Mouse (Mus musculus) embryonic facial prominence, embryonic 12.5 days (tissue): ENCODE data around the gene Ofd1. TPM values are rescaled to one million over a fixed set of nuclear protein-coding genes. Genes with fewer than 3 reads are reported as not detected.

ENCODE experiments used
- ATAC-seq: fragments of 200-750 bp; cut with Nextera tagmentation; 2 replicates; pipeline ENCODE4 v1.8.0; 2017; ENCODE audit not compliant: insufficient number of reproducible peaks, insufficient read depth, low FRiP score, low TSS enrichment
- H3K27ac ChIP-seq: fragments of 300-500 bp; sonication (generic); 2 replicates; pipeline ENCODE4 v1.5.1; 2016; ENCODE audit warnings: mild to moderate bottlenecking
- H3K27me3 ChIP-seq: fragments of 300-500 bp; sonication (generic); 2 replicates; pipeline ENCODE4 v1.6.1; 2016; ENCODE audit warnings: mild to moderate bottlenecking, moderate library complexity
- H3K36me3 ChIP-seq: fragments of 300-500 bp; sonication (generic); 2 replicates; pipeline ENCODE4 v1.6.1; 2016; ENCODE audit warnings: mild to moderate bottlenecking
- H3K4me1 ChIP-seq: fragments of 300-500 bp; sonication (generic); 2 replicates; pipeline ENCODE4 v1.6.1; 2016
- H3K4me2 ChIP-seq: fragments of 300-500 bp; sonication (generic); replicated peaks from 2 replicates; pipeline ENCODE4 v1.6.1; 2016; ENCODE audit warnings: mild to moderate bottlenecking, moderate library complexity
- H3K4me3 ChIP-seq: fragments of 300-500 bp; sonication (generic); 2 replicates; pipeline ENCODE4 v1.5.1; 2016; ENCODE audit warnings: mild to moderate bottlenecking
- H3K9ac ChIP-seq: fragments of 300-500 bp; sonication (generic); 2 replicates; pipeline ENCODE4 v1.6.1; 2016; ENCODE audit warnings: mild to moderate bottlenecking, moderate library complexity
- H3K9me3 ChIP-seq: fragments of 300-500 bp; sonication (generic); 2 replicates; pipeline ENCODE4 v1.6.1; 2016; ENCODE audit warnings: mild to moderate bottlenecking, moderate library complexity
- WGBS: fragments of 180-500 bp; shearing (Covaris S2); methylation state at CpG from one replicate; pipeline ENCODE4 v1.1.7; 2016; 5-methylcytosine and 5-hydroxymethylcytosine counted together
- polyA plus RNA-seq: library from polyadenylated mRNA; unstranded; fragments of >200 nt; fragmentation: Nextera tagmentation; extraction: Ambion mirVana; gene quantifications from 2 replicates; pipeline ENCODE4 v1.2.1, GENCODE M21; 2016

Gene Ofd1
- polyA plus RNA-seq, 1 experiment from 2014 or later, result 9.1 TPM

DNA sequence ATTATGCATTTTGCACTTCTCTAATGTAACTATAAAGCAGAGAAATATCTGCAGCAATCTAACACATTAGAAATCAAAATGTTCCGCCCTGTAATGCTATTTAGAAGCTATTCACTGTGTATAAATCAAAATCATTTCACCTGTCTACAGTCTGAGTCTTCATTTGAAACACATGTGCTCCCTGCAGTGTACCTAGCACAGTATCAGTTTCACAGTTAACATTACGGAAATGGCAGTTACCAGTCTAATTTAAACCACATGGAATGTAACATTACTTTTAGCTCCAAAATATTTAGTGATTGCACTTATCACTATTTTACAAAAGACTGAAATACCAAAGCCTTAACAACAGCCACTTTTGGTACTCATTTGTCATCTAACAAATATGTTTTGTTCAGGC is 5.7 kb downstream of the Ofd1 start:
- no peak overlapping the region for H3K27ac ChIP-seq
- H3K4me2 ChIP-seq, result no peak overlapping the region
- 40% methylated on average over 2 of the region's 2 CpGs for WGBS
- H3K36me3 ChIP-seq, result no peaks in the 10 kb centered on the region
- ATAC-seq, result no peak
- no peak overlapping the region for H3K9ac ChIP-seq
- H3K4me3 ChIP-seq, result no peak overlapping the region
- peaks cover 7% of the 10 kb centered on the region; the same call in 1 of the 2 replicates for H3K27me3 ChIP-seq
- no peaks in the 10 kb centered on the region for H3K9me3 ChIP-seq
- no peaks in the 10 kb centered on the region for H3K4me1 ChIP-seq

DNA sequence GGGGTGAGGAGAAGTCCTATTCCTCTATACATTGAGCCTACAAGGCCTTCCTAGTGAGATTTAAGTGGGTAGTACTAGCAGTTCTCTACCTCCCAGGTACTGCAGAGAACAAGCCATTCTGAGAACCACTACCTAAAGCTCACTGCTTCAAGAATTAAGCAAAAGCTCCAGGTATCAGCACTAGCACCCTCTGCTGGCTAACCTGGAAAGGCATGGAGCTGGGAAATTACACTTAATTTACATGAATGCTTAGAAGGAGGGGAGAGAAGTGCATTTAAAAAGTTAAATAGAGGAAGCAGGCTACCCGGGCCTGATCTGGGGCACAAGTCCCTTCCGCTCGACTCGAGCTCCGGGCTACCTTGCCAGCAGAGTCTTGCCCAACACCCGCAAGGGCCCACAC is 24.3 kb downstream of the Ofd1 start:
- WGBS, result 76% methylated on average over 5 of the region's 6 CpGs
- no peak for ATAC-seq
- Histone ChIP-seq H3K9me3 (no peaks in the 10 kb centered on the region), H3K27me3 (no peaks in the 10 kb centered on the region), H3K9ac (no peak overlapping the region), H3K4me3 (no peak overlapping the region), H3K4me2 (no peak overlapping the region), H3K36me3 (no peaks in the 10 kb centered on the region), H3K27ac (no peak overlapping the region), H3K4me1 (no peaks in the 10 kb centered on the region)

DNA sequence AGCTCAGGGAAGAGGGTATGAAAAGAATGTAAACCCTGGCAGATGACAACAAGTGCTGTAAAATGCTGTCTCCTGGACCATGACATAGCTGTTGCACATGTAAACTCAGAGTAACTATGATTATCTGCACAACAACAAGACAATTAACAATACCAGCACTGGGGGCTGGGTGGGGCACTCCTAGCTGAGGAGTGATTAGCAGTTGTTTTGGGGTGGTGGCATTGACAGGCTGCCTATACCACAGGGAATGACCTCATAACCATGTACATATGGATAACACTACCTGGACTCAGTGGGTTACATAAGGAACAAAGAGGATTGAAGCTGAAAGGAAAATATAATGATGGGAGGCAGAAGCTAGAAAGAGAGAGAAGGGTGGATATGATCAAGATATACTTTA is 32.6 kb downstream of the Ofd1 start:
- Histone ChIP-seq H3K9me3 (no peaks in the 10 kb centered on the region), H3K9ac (no peak overlapping the region), H3K4me3 (no peak overlapping the region), H3K4me1 (no peaks in the 10 kb centered on the region), H3K4me2 (no peak overlapping the region), H3K27ac (no peak overlapping the region), H3K27me3 (0 out of 2 replicates have a peak, but pooled peaks cover 2% of the 10 kb centered on the region), H3K36me3 (no peaks in the 10 kb centered on the region)
- no peak for ATAC-seq

DNA sequence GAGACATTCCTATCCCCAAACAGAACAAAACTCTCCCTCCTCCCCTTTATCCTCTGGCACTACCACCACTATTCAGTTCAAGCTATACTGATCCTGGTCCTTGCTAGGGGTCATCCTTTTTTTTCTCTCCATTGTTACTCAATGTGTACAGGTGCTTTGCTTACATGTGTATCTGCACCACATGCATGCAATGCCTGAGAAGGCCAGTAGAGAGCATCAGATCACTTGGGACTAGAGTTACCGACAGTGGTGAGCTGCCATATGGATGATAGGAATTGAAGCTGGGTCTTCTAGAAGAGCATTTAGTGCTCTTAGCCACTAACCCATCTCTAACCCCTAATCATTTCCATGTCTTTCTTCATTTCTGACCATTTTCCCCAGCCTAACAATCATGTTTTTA is 46.8 kb downstream of the Ofd1 start:
- WGBS, result 76% methylated on average over 1 of the region's 1 CpGs
- no peaks in the 10 kb centered on the region for H3K4me1 ChIP-seq
- no peak overlapping the region for H3K27ac ChIP-seq
- no peak overlapping the region for H3K4me2 ChIP-seq
- no peaks in the 10 kb centered on the region for H3K9me3 ChIP-seq
- H3K27me3 ChIP-seq, result peaks cover 8% of the 10 kb centered on the region; the same call in 1 of the 2 replicates
- no peak for ATAC-seq
- H3K4me3 ChIP-seq, result no peak overlapping the region
- H3K36me3 ChIP-seq, result no peaks in the 10 kb centered on the region
- no peak overlapping the region for H3K9ac ChIP-seq

DNA sequence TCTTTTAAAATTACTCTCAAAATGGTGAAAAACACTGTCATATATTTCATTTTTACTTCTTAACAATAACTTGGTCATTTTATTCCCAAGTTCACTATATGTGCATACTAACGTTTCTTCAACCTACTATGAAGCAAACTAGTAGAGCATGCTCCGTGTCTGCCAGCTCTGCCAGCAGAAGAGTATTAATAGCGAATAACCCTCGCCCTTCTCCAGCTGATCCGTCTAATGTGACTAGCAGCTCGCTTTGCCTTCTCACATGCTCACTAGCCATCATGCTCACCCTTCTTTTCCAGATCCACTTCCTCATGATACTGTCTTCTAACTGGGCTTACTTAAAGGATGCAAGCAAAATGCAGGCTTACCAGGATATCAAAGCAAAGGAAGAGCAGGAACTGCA is 53.8 kb downstream of the Ofd1 start:
- Histone ChIP-seq H3K36me3 (no peaks in the 10 kb centered on the region), H3K27ac (no peak overlapping the region), H3K4me1 (no peaks in the 10 kb centered on the region), H3K9ac (no peak overlapping the region), H3K4me3 (no peak overlapping the region), H3K4me2 (no peak overlapping the region), H3K27me3 (peaks cover 10% of the 10 kb centered on the region; the same call in 1 of the 2 replicates), H3K9me3 (no peaks in the 10 kb centered on the region)
- 84% methylated on average over 6 of the region's 6 CpGs for WGBS
- ATAC-seq, result no peak

DNA sequence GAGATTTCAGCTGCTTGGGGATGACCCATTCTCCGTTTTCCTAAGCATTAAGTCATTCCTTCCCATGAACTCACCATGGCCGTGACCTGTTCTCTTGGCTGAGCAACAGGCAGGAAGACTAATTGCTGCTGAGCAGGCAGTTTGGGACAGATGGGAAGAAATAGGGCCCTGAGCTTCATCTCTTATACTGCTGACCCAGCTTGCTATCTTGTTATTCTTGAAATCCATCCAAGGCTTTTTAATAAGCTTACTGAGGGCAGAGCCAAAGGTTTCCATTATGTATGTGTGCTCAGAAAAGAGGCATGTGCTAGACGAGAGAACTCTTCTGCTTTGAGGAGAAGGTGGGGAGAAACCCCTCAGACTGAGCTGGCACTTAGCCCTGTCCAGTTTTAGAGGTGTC is 55.6 kb downstream of the Ofd1 start:
- Histone ChIP-seq H3K4me3 (no peak overlapping the region), H3K27me3 (peaks cover 10% of the 10 kb centered on the region; the same call in 1 of the 2 replicates), H3K4me1 (no peaks in the 10 kb centered on the region), H3K36me3 (no peaks in the 10 kb centered on the region), H3K4me2 (no peak overlapping the region), H3K27ac (no peak overlapping the region), H3K9me3 (no peaks in the 10 kb centered on the region), H3K9ac (no peak overlapping the region)
- ATAC-seq, result no peak
- 70% methylated on average over 3 of the region's 3 CpGs for WGBS

DNA sequence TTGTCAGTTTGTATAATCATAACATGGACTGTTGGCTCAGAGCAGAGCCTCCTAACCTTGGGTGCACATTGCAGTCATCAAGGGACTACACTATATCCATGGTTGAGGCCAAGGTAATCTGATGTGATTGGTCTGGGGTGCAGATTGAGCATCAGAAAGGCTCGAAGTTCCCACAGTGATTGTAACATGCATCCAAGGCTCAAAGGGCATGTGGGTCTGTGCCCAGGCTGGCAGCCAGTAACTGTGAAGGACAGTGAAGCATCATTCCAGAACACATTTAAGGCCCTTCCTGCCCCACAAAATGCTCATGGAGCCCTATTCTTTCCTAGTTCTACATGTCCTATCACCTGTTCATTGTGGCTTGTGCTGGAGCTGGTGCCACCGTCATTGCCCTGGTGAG is 56.9 kb downstream of the Ofd1 start:
- Histone ChIP-seq H3K36me3 (no peaks in the 10 kb centered on the region), H3K4me3 (no peak overlapping the region), H3K4me2 (no peak overlapping the region), H3K4me1 (no peaks in the 10 kb centered on the region), H3K9me3 (no peaks in the 10 kb centered on the region), H3K9ac (no peak overlapping the region), H3K27me3 (0 out of 2 replicates have a peak, but pooled peaks cover 7% of the 10 kb centered on the region), H3K27ac (no peak overlapping the region)
- no peak for ATAC-seq
- 80% methylated on average over 2 of the region's 2 CpGs for WGBS

DNA sequence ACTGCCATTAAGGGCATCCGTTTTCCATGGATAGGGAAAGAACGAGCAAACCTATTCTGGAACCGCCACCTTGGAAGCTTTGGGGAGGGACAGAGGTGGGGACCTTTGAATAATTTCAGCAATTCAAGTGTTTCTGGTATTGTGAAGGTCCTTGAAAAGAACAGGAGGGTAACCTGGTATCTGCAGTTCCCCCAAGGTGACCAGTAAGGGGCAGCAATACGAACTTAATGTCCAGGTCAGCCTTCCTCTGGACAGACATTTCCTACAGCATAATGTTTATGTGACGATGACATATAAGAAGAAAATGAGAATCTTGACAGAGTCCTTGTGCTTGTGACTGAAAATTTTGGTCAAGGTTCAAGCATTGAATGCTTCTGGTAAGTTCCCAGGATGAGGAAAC is 61.9 kb downstream of the Ofd1 start:
- ATAC-seq, result no peak
- Histone ChIP-seq H3K4me1 (no peaks in the 10 kb centered on the region), H3K27ac (no peak overlapping the region), H3K4me2 (no peak overlapping the region), H3K9ac (no peak overlapping the region), H3K4me3 (no peak overlapping the region), H3K9me3 (no peaks in the 10 kb centered on the region), H3K36me3 (no peaks in the 10 kb centered on the region), H3K27me3 (peaks cover 11% of the 10 kb centered on the region; the same call in 1 of the 2 replicates)
- 82% methylated on average over 5 of the region's 5 CpGs for WGBS

DNA sequence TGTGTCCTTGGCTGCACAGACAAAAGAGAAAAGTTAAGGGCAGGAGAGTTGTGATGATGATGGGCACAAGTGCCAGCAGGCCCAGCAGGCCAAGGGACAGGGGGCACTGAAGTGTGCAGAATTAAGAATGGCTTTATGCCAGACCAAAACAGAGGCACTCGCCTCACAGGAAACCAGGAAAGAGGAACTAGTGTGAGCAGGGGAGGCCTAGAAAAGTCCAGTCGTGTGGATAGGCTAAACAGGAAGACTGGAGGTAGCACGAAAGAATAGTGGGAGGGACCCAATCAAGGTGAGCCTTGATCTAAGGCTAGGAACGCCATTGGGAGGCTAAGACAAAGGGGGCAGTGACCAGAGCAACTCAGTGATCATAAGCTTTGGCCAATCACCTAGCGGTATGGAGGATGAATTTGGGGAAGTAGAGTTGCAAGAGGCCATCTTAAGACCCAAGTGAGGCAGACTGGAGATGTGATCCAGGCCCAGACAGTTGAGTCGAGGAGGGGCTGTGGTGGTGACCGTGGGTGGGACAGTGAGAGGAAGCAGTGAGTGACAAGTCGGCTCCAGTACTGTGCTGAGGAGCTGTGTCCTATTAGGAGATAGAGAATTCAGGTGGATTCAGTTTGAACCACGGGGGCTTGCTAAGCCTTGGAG is 63.7 kb downstream of the Ofd1 start:
- Histone ChIP-seq H3K9me3 (no peaks in the 10 kb centered on the region), H3K27me3 (peaks cover 14% of the 10 kb centered on the region; the same call in 1 of the 2 replicates), H3K4me1 (no peaks in the 10 kb centered on the region), H3K27ac (no peak overlapping the region), H3K9ac (no peak overlapping the region), H3K36me3 (no peaks in the 10 kb centered on the region), H3K4me3 (no peak overlapping the region), H3K4me2 (no peak overlapping the region)
- ATAC-seq, result no peak
- 81% methylated on average over 9 of the region's 9 CpGs for WGBS

DNA sequence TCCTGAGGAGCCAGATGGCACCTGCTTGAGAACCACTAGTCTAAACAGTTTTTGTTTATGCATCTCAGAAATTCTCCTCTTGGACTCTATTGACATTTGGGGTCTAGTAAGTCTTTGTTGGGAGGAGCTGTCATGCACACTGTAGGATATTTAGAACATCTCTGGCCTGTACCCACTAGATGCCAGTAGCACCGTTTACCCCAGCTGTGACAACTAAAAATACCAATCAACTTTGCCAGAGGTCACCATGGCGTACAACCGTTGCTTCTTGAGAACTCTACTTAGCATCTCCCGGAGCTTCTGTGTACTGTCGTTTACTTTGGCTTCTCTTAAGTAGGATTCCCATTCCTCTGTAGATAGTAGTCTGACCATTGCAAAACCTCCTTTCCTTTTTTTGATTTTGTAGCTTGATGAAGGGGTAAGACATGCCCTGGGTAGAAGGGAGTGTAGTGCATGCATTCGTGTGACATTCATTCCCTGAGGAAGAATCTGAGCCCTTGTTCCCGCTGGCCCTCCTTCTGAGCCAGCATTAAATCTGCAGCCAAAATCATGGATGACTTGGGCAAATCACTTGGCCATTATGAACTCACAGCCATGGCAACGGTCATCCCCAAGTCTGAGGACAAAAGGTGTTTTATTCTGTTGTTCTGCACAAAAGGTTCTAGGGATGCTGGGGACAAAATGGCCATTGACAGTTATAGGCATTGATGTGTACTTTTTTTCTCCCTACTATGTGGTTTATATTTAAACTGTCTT is 74.9 kb downstream of the Ofd1 start:
- Histone ChIP-seq H3K27ac (no peak overlapping the region), H3K9ac (no peak overlapping the region), H3K4me1 (no peaks in the 10 kb centered on the region), H3K36me3 (no peaks in the 10 kb centered on the region), H3K27me3 (0 out of 2 replicates have a peak, but pooled peaks cover 4% of the 10 kb centered on the region), H3K4me2 (no peak overlapping the region), H3K9me3 (no peaks in the 10 kb centered on the region), H3K4me3 (no peak overlapping the region)
- 76% methylated on average over 8 of the region's 8 CpGs for WGBS
- ATAC-seq, result no peak

DNA sequence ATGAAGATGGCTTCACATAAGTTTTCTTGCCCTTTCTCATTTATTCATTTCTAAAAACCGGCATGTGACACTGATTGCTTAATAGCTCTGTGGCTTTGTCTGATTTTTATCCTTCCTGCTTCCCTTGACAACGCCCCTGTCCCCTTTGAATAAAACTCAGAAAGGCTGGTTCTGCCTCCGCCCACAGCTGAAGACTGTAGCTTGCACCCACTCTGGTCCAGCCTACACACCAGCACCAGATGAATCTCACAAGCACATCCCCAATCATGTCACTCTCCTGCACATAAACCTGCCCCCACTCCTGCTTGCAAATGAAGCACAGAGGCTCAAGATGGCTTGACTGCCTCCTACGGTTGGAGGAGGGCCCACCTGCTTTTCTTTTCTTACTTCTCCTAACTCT is 80.0 kb downstream of the Ofd1 start:
- Histone ChIP-seq H3K4me1 (no peaks in the 10 kb centered on the region), H3K4me2 (no peak overlapping the region), H3K9ac (no peak overlapping the region), H3K27ac (no peak overlapping the region), H3K36me3 (no peaks in the 10 kb centered on the region), H3K27me3 (peaks cover 10% of the 10 kb centered on the region), H3K4me3 (no peak overlapping the region), H3K9me3 (no peaks in the 10 kb centered on the region)
- no peak for ATAC-seq
- WGBS, result 75% methylated on average over 4 of the region's 4 CpGs

DNA sequence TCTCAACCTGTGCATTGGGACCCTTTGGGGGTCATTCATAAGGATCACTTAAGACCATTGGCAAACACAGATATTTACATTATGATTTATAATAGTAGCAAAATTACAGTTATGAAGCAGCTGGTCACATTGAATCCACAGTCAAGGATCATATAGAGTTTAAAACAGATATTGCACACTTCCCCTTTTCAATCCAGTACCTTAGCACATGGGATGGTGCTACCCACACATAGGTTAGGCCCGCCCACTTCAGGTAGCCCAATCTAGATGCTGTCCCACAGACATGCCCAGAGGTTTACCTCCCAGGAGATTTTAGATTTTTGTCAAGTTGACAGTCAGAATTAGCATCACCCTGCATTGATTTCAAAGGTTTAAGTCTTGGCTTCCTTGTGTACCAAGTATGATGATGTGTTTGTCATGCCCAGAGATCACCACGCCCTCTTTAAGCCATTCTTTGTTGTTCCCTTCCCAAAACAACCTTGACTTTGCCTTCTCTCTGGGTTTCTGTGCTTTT is 80.5 kb downstream of the Ofd1 start:
- no peaks in the 10 kb centered on the region for H3K36me3 ChIP-seq

More for the DNA sequence above, 80.5 kb downstream of the Ofd1 start:
- 76% methylated on average over 2 of the region's 2 CpGs for WGBS
- Histone ChIP-seq H3K9ac (no peak overlapping the region), H3K4me3 (no peak overlapping the region), H3K27ac (no peak overlapping the region), H3K9me3 (no peaks in the 10 kb centered on the region), H3K4me2 (no peak overlapping the region), H3K27me3 (peaks cover 12% of the 10 kb centered on the region), H3K4me1 (no peaks in the 10 kb centered on the region)
- no peak for ATAC-seq
